Mouse (Mus musculus): ENCODE results near the gene Bcar3. TPM values are rescaled to one million over a fixed set of nuclear protein-coding genes. Genes with fewer than 3 reads are reported as not detected.

Bcar3 gene
- polyA plus RNA-seq, 1 experiment from 2014 or later = 6.8 TPM

GRCm38 (mm10) chr3:122483066-122483782 lies 189.3 kb downstream of the Bcar3 start:
- Histone ChIP-seq H3K27me3 (replicated peaks) (no peaks in the 10 kb centered on the region), H3K36me3 (no peaks in the 10 kb centered on the region), H3K4me1 (peaks cover 17% of the 10 kb centered on the region; the same call in 1 of the 2 replicates), H3K9ac (no peak overlapping the region), H3K4me3 (no peak overlapping the region), H3K4me2 (no peak overlapping the region), H3K9me3 (replicated peaks) (no peaks in the 10 kb centered on the region), H3K27ac (no peak overlapping the region)
- WGBS (ENCODE audit: insufficient replicate concordance) = 50% methylated on average over 14 of the region's 14 CpGs
- ATAC-seq = no peak

- no peaks in the 10 kb centered on the region for H3K36me3 ChIP-seq
- no peak overlapping the region for H3K4me3 ChIP-seq
- H3K27me3 ChIP-seq (replicated peaks) = no peaks in the 10 kb centered on the region
- peaks cover 18% of the 10 kb centered on the region; the same call in 1 of the 2 replicates for H3K4me1 ChIP-seq
- no peak for ATAC-seq
- WGBS (ENCODE audit: insufficient replicate concordance) = 51% methylated on average over 5 of the region's 5 CpGs
- no peak overlapping the region for H3K9ac ChIP-seq
- no peak overlapping the region for H3K4me2 ChIP-seq
- H3K9me3 ChIP-seq (replicated peaks) = no peaks in the 10 kb centered on the region
- H3K27ac ChIP-seq = no peak overlapping the region
Observed at GRCm38 (mm10) chr3:122483783-122484130, 189.8 kb downstream of the Bcar3 start.

DNA sequence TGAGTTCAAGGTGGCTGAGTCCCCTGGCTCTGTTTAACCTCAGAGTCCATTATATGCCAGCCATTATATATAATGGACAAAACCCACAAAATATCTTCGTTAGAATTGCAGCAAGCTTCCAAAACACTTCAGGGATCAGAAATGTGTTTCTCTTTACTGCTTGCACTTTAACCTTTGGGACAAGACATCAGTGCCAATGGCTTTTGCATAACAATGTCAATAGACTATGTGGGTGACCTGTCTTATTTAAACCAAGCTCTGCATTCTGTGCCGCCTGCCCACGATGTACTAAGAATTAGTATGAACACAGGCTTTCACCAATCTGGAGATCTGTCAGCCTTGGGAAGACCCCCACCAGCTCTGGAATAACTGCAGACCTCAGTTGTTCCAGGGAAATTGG lies 190.4 kb downstream of the Bcar3 start:
- H3K9me3 ChIP-seq (replicated peaks) = no peaks in the 10 kb centered on the region
- ATAC-seq = no peak
- no peak overlapping the region for H3K4me2 ChIP-seq
- H3K36me3 ChIP-seq = no peaks in the 10 kb centered on the region
- WGBS (ENCODE audit: insufficient replicate concordance) = 57% methylated on average over 3 of the region's 3 CpGs
- H3K9ac ChIP-seq = no peak overlapping the region
- H3K27ac ChIP-seq = no peak overlapping the region
- peaks cover 18% of the 10 kb centered on the region; the same call in 1 of the 2 replicates for H3K4me1 ChIP-seq
- no peaks in the 10 kb centered on the region for H3K27me3 ChIP-seq (replicated peaks)
- H3K4me3 ChIP-seq = no peak overlapping the region

DNA sequence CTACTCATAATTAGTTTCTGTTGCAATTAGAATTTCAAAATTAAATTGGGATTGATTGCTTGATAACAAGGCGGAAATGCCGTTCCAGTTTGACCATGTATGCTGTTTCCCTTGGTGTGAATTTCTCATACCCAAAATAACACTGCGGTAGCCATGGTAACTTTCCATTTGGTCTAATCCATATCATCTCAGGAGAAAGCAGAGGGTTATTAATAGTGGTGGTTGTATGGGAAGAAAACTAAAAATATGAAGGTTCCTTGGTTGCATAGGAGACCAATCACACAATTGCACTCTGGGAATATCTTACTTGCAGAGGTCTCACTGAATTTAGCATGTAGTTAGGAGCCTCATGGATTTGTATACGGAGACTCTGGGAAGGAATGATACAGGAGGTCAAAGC lies 191.8 kb downstream of the Bcar3 start:
- Histone ChIP-seq H3K4me2 (no peak overlapping the region), H3K36me3 (no peaks in the 10 kb centered on the region), H3K4me3 (no peak overlapping the region), H3K4me1 (peaks cover 18% of the 10 kb centered on the region; the same call in 1 of the 2 replicates), H3K9me3 (replicated peaks) (no peaks in the 10 kb centered on the region), H3K27me3 (replicated peaks) (no peaks in the 10 kb centered on the region), H3K9ac (no peak overlapping the region), H3K27ac (no peak overlapping the region)
- WGBS (ENCODE audit: insufficient replicate concordance) = 77% methylated on average over 4 of the region's 4 CpGs
- no peak for ATAC-seq

GRCm38 (mm10) chr3:122486193-122486592 lies 192.3 kb downstream of the Bcar3 start:
- Histone ChIP-seq H3K9ac (no peak overlapping the region), H3K27ac (no peak overlapping the region), H3K4me1 (peaks cover 18% of the 10 kb centered on the region; the same call in 1 of the 2 replicates), H3K36me3 (no peaks in the 10 kb centered on the region), H3K4me2 (no peak overlapping the region), H3K4me3 (no peak overlapping the region), H3K27me3 (replicated peaks) (no peaks in the 10 kb centered on the region), H3K9me3 (replicated peaks) (no peaks in the 10 kb centered on the region)
- WGBS (ENCODE audit: insufficient replicate concordance) = 54% methylated on average over 4 of the region's 4 CpGs
- ATAC-seq = no peak

DNA sequence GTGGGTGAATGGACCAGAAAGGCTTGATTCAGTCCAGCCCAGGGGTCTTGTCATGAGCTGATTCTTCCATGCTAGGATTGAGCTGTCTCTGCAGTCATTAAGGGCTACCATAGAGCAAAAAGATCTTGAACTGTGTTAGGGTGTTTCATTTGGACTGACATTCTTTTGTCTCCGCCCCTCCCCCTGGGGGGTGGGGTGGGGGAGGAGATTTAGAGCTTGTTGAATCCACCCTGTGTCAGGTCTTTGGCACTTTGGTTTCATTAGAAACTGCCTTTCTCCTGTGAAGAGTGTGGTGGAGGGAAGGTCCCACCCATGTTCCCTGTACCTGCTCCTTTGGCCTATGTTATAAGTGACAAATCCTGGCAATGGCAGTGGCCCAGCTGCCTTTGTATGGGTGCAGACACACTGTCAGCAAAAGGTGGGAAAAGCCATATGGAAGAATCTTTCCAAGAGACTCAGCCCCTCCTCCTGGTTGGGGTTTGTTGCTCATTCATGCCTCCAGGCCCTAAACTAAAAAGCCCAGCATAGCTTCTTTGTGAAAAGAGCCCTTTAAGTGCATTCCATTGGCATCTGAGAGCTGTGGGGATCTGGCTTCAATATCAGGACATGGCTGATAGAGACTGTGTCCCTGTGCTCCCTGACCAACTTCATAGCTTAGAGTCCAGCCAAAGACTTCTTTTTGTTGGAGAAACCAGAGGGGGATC lies 194.3 kb downstream of the Bcar3 start:
- H3K27me3 ChIP-seq (replicated peaks) = no peaks in the 10 kb centered on the region
- 56% methylated on average over 1 of the region's 1 CpGs for WGBS (ENCODE audit: insufficient replicate concordance)
- ATAC-seq = no peak

GRCm38 (mm10) chr3:122490574-122490973 lies 196.6 kb downstream of the Bcar3 start:
- ATAC-seq = no peak
- peaks cover 7% of the 10 kb centered on the region; the same call in 1 of the 2 replicates for H3K4me1 ChIP-seq

More for the DNA sequence above, 194.3 kb downstream of the Bcar3 start:
- Histone ChIP-seq H3K4me3 (no peak overlapping the region), H3K4me2 (no peak overlapping the region), H3K27ac (no peak overlapping the region), H3K9me3 (replicated peaks) (no peaks in the 10 kb centered on the region), H3K36me3 (no peaks in the 10 kb centered on the region), H3K4me1 (peaks cover 13% of the 10 kb centered on the region; the same call in 1 of the 2 replicates), H3K9ac (no peak overlapping the region)

GRCm38 (mm10) chr3:122492006-122492405 lies 198.1 kb downstream of the Bcar3 start:
- 74% methylated on average over 3 of the region's 3 CpGs for WGBS (ENCODE audit: insufficient replicate concordance)
- no peak overlapping the region for H3K4me3 ChIP-seq
- no peak overlapping the region for H3K9ac ChIP-seq
- ATAC-seq = no peak
- no peak overlapping the region for H3K4me2 ChIP-seq
- no peaks in the 10 kb centered on the region for H3K36me3 ChIP-seq
- peaks cover 7% of the 10 kb centered on the region; the same call in 1 of the 2 replicates for H3K4me1 ChIP-seq
- no peak overlapping the region for H3K27ac ChIP-seq
- H3K27me3 ChIP-seq (replicated peaks) = no peaks in the 10 kb centered on the region
- no peaks in the 10 kb centered on the region for H3K9me3 ChIP-seq (replicated peaks)

More at GRCm38 (mm10) chr3:122490574-122490973, 196.6 kb downstream of the Bcar3 start:
- Histone ChIP-seq H3K27me3 (replicated peaks) (no peaks in the 10 kb centered on the region), H3K27ac (no peak overlapping the region), H3K9me3 (replicated peaks) (no peaks in the 10 kb centered on the region), H3K4me3 (no peak overlapping the region), H3K4me2 (no peak overlapping the region), H3K9ac (no peak overlapping the region), H3K36me3 (no peaks in the 10 kb centered on the region)
- 46% methylated on average over 6 of the region's 6 CpGs for WGBS (ENCODE audit: insufficient replicate concordance)

GRCm38 (mm10) chr3:122492872-122493615 lies 199.1 kb downstream of the Bcar3 start:
- WGBS (ENCODE audit: insufficient replicate concordance) = 70% methylated on average over 21 of the region's 21 CpGs
- no peak overlapping the region for H3K4me2 ChIP-seq
- H3K9ac ChIP-seq = no peak overlapping the region
- peaks cover 3% of the 10 kb centered on the region; the same call in 1 of the 2 replicates for H3K4me1 ChIP-seq
- H3K27ac ChIP-seq = no peak overlapping the region
- no peak overlapping the region for H3K4me3 ChIP-seq
- ATAC-seq = no peak
- H3K27me3 ChIP-seq (replicated peaks) = no peaks in the 10 kb centered on the region
- H3K36me3 ChIP-seq = no peaks in the 10 kb centered on the region
- no peaks in the 10 kb centered on the region for H3K9me3 ChIP-seq (replicated peaks)

DNA sequence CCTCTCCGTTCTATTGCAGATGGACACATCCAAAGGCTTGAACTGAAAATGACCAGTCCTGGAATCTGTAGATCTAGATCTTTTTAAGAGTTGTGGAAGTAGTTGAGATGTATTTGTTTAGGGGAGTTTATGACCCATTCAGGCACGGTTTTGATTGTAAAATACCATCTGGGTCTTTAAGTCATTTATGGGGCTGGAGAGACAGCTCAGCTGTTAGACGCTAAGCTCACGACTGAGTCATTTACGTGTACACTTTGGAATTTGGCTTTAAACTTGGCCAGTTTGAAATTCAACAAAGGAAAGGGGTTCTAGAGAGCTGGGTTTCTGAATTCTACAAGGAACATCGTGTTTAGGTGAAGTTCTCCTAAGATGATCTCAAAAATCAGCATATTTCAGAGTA lies 200.8 kb downstream of the Bcar3 start:
- Histone ChIP-seq H3K27me3 (replicated peaks) (no peaks in the 10 kb centered on the region), H3K4me2 (no peak overlapping the region), H3K36me3 (no peaks in the 10 kb centered on the region), H3K4me1 (no peaks in the 10 kb centered on the region), H3K9me3 (replicated peaks) (no peaks in the 10 kb centered on the region), H3K9ac (no peak overlapping the region), H3K4me3 (no peak overlapping the region), H3K27ac (no peak overlapping the region)
- 69% methylated on average over 6 of the region's 6 CpGs for WGBS (ENCODE audit: insufficient replicate concordance)
- ATAC-seq = no peak

DNA sequence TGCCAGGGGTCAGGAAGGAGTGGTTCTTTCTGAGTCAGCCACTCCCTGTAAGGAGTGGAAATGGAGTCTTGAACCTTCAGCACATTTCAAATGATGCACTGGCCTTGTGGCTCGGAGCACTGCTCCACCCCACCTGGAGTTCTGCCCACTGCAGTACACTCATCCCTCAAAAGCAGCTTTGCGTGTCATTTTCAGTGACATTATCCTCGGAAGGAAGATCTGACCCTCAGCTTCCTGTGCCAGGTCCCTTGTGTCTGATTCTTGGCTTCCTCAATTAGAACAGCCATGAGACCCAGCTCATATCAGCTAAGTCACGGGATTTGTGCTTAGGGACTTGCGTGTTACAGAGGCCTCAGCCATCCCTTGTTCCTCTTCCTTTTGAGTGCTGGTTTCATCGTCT lies 203.9 kb downstream of the Bcar3 start:
- Histone ChIP-seq H3K36me3 (no peaks in the 10 kb centered on the region), H3K27ac (no peak overlapping the region), H3K4me1 (no peaks in the 10 kb centered on the region), H3K4me3 (no peak overlapping the region), H3K4me2 (no peak overlapping the region), H3K9me3 (replicated peaks) (no peaks in the 10 kb centered on the region), H3K27me3 (replicated peaks) (no peaks in the 10 kb centered on the region), H3K9ac (no peak overlapping the region)
- no peak for ATAC-seq
- WGBS (ENCODE audit: insufficient replicate concordance) = 49% methylated on average over 6 of the region's 6 CpGs

DNA sequence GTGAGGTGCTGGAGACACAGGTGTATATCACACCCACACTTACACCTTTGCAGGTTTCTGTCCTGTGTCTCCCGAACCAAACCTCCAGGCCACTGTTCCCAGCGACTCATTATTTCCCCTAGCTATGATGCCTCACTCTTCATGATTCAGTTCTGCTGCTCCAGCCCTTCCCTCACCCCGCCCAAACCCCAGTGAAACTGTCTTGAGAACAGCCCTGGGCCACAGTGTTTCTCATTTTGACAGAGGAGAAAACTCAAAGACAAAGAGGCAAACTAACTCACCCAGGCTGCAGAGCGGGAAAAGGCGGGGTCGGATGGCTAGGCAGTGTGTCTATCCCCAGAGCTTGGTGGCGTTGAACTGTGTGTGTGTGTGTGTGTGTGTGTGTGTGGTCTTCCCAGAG lies 204.6 kb downstream of the Bcar3 start:
- ATAC-seq = no peak
- Histone ChIP-seq H3K27me3 (replicated peaks) (no peaks in the 10 kb centered on the region), H3K4me3 (no peak overlapping the region), H3K27ac (no peak overlapping the region), H3K4me1 (no peaks in the 10 kb centered on the region), H3K9ac (no peak overlapping the region), H3K4me2 (no peak overlapping the region), H3K36me3 (no peaks in the 10 kb centered on the region), H3K9me3 (replicated peaks) (no peaks in the 10 kb centered on the region)
- WGBS (ENCODE audit: insufficient replicate concordance) = 86% methylated on average over 7 of the region's 7 CpGs
